Mouse (Mus musculus) mouse trophoblast stem cell (cell line): ENCODE data around the gene Olfr60.

Source experiments
- in situ Hi-C, 2 experiments: fragments of 300-500 bp; cut with MseI, MboI; formaldehyde crosslinking; loops; 2 replicates in 1 of 2; 3 replicates in 1 of 2; pipeline ENCODE4 v1.15.1; 2025

Gene Olfr60

GRCm38 (mm10) chr7:140361571-140361970, at the start of gene Olfr60:
Gene Olfr60, minus strand, starts transcription at chr7:140361671.
- in situ Hi-C loops: no loop called here

DNA sequence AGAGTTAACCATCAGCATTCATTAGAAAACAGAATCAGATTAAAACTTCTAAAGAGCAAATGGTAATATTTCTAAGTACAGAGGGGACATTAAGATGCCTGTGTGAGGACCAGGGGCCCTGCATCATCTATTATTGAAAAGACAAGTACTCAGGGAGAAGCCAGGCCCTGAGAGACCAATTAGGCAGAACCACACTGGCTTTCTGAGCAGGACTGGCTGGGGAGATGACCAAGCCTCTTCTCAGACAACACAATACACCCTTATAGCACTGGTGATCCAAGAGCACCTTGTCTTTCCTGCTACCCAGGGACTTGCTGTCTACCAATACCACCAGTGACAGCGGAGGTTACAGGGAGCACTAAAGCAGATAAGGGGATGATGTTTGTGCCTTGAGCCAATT, 41.3 kb upstream of the Olfr60 start, which contains the start of gene Olfr531:
Olfr531 (minus strand) TSS at position 101 of the 400 bp plus-strand sequence.
- in situ Hi-C loops: no loop called here

- in situ Hi-C loops: no loop called here
Measured at GRCm38 (mm10) chr7:140376911-140377310, 15.4 kb upstream of the Olfr60 start.

GRCm38 (mm10) chr7:140376231-140376630, 14.8 kb upstream of the Olfr60 start, which contains the start of gene Olfr530:
Gene Olfr530, minus strand, starts transcription at chr7:140376331.
- in situ Hi-C loops: no loop called here

DNA sequence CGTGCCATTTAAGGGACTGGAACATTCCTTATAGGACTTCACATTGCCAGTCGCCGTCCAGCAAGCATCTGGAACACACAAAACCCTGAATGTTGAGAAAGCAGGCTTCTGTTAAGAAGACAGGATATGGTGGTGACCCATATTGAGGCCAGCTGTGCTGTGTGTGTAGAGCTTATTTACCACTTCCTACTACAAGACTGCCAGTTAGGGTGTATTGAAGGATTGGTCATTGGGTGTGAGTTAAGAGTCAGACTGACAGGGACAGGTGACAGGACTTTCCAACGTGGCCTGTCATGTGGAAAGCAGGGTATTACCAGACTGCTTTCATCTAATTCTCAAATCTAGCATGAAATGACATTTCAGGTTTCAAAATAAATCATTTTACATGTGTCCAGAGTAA, 12.8 kb upstream of the Olfr60 start:
- in situ Hi-C loops: no loop called here

DNA sequence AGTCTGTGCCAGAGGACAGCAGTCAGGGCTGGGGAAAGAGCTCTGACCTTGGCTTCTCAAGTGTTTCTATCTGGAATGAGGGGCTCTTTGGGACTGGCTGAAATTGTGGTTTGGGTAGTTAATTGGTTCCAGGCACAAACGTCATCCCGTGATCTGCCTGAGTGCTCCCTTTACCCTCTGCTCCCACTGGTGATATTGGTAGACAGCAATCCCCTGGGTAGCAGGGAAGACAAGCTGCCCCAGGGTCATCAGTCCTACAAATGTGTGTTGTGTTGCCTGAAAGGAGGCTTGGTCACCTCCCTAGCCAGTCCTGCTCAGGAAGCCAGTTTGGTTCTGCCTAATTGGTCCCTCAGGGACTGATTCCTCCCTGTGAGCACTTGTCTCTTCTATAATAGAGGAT, 27.8 kb downstream of the Olfr60 start, which contains the start of gene Olfr527:
Olfr527 (plus strand) TSS at position 301 of the 400 bp plus-strand sequence.
- in situ Hi-C loops: no loop called here

GRCm38 (mm10) chr7:140329766-140330304, 31.6 kb downstream of the Olfr60 start:
- in situ Hi-C loops: no loop called here

- in situ Hi-C loops: no loop called here
Measured at GRCm38 (mm10) chr7:140321135-140321534, 40.3 kb downstream of the Olfr60 start.

GRCm38 (mm10) chr7:140320558-140320957, 40.9 kb downstream of the Olfr60 start, which contains the start of gene Olfr525:
Gene Olfr525, plus strand, starts transcription at chr7:140320858.
- in situ Hi-C loops: no loop called here

- in situ Hi-C loops: no loop called here
Measured at GRCm38 (mm10) chr7:140319861-140320385, 41.5 kb downstream of the Olfr60 start.

DNA sequence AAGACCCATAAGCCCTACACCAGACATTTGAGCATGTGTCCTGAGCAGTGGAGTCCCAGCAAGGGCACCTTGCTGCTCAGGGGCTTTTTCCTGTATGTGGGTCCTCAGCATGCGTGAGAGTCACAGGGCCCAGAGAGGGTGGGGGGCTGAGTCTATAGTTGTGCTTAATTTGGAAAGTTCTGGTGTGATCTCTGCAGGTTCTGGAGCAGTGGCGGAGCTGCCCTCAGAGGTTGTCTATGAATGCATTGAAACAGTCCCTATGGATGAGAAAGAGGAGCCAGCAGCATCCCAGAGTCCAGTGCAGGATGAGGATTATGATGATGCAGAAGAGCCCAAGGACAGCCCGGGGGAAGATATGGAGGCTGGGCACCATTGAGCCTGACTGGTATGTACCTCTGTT, 62.1 kb downstream of the Olfr60 start:
- in situ Hi-C loops: no loop called here

- in situ Hi-C loops: no loop called here
Measured at GRCm38 (mm10) chr7:140296876-140297275, 64.6 kb downstream of the Olfr60 start.

DNA sequence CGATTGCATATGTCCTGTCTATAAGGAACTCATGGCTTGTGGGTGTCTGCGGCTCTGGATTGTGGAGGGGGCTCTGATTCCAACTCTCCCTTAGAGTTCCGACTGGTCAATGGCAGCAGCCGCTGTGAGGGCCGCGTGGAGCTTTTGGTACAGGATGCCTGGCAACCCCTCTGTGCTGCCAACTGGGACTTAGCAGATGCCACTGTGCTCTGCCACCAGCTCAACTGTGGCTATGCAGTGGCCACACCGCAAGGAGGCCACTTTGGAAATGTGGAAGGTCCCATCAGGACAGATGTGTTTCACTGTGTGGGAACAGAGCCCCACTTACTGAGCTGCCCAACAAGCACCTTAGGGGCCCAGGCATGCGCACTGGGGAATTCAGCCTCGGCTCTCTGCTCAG, 65.7 kb downstream of the Olfr60 start:
- in situ Hi-C loops: no loop called here
